Mouse (Mus musculus) limb, embryonic 15.5 days (tissue): ENCODE data around the gene Pdcd6ip. TPM values are rescaled to one million over a fixed set of nuclear protein-coding genes. Genes with fewer than 3 reads are reported as not detected.
A peak's percentile ranks its signal among the peaks of the same experiment; 100 is the strongest.
"Not testable (repeated sequence)": the region's sequence is repeated elsewhere in the genome, so short reads cannot be mapped to it uniquely, and the experiment has no call there.

Source experiments
- ATAC-seq: fragments of 200-750 bp; cut with Nextera tagmentation; 2 replicates; pipeline ENCODE4 v1.8.0; 2017; ENCODE audit warnings: low read depth, moderate TSS enrichment; ENCODE audit not compliant: insufficient number of reproducible peaks, low FRiP score, low TSS enrichment
- H3K27ac ChIP-seq: fragments of 300-500 bp; sonication (generic); 2 replicates; pipeline ENCODE4 v1.5.1; 2015; ENCODE audit warnings: moderate library complexity, mild to moderate bottlenecking, inconsistent platforms
- H3K27me3 ChIP-seq: fragments of 300-500 bp; sonication (generic); 2 replicates; pipeline ENCODE4 v1.6.1; 2015; ENCODE audit warnings: inconsistent platforms
- H3K36me3 ChIP-seq: fragments of 300-500 bp; sonication (generic); 2 replicates; pipeline ENCODE4 v1.6.1; 2015; ENCODE audit warnings: inconsistent platforms
- H3K4me1 ChIP-seq: fragments of 300-500 bp; sonication (generic); 2 replicates; pipeline ENCODE4 v1.6.1; 2015; ENCODE audit warnings: inconsistent platforms
- H3K4me2 ChIP-seq: fragments of 300-500 bp; sonication (generic); 2 replicates; pipeline ENCODE4 v1.6.1; 2015; ENCODE audit warnings: mild to moderate bottlenecking, inconsistent platforms
- H3K4me3 ChIP-seq: fragments of 300-500 bp; sonication (generic); 2 replicates; pipeline ENCODE4 v1.5.1; 2015; ENCODE audit warnings: mild to moderate bottlenecking, inconsistent platforms
- H3K9ac ChIP-seq: fragments of 300-500 bp; sonication (generic); 2 replicates; pipeline ENCODE4 v1.6.1; 2015; ENCODE audit warnings: inconsistent platforms
- H3K9me3 ChIP-seq: fragments of 300-500 bp; sonication (generic); 2 replicates; pipeline ENCODE4 v1.6.1; 2016; ENCODE audit warnings: inconsistent platforms
- WGBS: fragments of 180-500 bp; shearing (Covaris S2); methylation state at CpG from one replicate; pipeline ENCODE4 v1.1.7; 2015; 5-methylcytosine and 5-hydroxymethylcytosine counted together
- polyA plus RNA-seq: library from polyadenylated mRNA; unstranded; fragments of >200 nt; fragmentation: Nextera tagmentation; extraction: Ambion mirVana; gene quantifications from 2 replicates; pipeline ENCODE4 v1.2.1, GENCODE M21; 2015

Gene Pdcd6ip
- polyA plus RNA-seq, 1 experiment from 2014 or later = 82.8 TPM

DNA sequence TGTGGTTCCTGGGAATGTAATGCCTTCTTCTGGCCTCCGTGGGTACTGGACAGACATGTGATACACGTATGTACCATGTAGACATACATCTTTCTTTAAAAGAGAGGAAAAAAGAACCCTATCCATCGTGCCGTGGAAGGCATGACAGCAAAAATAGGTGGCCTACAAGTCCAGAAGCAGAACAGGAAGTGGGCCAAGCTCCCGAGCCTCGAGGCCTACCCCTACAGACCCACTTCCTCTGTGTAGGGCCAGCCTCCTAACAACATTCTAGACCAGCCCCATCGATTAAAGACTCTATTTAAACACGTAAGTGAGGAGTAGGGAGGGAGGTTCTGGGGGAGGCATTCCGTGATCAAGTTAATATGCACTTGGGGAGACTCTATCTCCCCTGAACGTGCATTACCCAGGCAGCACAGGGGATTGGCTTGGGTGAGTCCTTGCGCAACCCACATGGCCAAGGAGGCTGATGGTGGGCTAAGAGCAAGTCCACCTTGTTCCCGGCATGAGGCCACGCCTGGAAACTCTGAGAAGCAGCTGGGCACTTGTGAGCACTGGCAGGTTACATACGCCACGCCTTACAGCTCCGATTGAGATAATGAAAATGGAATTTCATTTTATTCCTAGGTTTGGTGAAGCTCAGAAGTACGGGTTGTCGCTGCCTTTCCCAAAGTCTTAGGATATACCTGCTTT is 19.1 kb upstream of the Pdcd6ip start:
- no peaks in the 10 kb centered on the region for H3K36me3 ChIP-seq
- H3K27ac ChIP-seq = no peak overlapping the region
- no peaks in the 10 kb centered on the region for H3K27me3 ChIP-seq
- no peak overlapping the region for H3K4me2 ChIP-seq
- H3K9me3 ChIP-seq = no peaks in the 10 kb centered on the region
- H3K9ac ChIP-seq = no peak overlapping the region
- no peaks in the 10 kb centered on the region; the same call in 1 of the 2 replicates for H3K4me1 ChIP-seq
- no peak overlapping the region for H3K4me3 ChIP-seq
- ATAC-seq = no peak
- WGBS = 79% methylated on average over 18 of the region's 18 CpGs

DNA sequence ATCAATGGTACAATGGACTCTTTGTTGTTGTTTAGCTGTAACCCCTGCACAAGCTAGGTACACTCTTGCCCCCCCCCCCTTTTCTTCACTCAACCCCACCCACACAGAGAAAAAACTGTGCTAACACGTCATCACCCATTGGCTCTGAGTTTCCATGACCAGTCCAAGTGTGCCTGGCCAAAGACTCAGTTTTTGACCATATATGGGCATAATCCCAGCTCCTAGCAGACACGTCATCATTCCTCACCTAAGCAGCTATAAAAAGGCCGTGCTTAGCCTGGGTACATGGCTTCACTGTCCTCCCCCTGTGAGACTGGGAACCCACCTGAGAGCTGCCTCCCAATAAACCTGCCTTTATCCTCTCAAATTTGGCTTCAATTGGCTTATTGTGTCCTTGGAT is 18.1 kb upstream of the Pdcd6ip start:
- Histone ChIP-seq H3K4me1 (no peaks in the 10 kb centered on the region; the same call in 1 of the 2 replicates), H3K4me3 (no peak overlapping the region), H3K36me3 (no peaks in the 10 kb centered on the region), H3K27me3 (no peaks in the 10 kb centered on the region), H3K9me3 (no peaks in the 10 kb centered on the region), H3K27ac (no peak overlapping the region), H3K4me2 (no peak overlapping the region), H3K9ac (no peak overlapping the region)
- WGBS = 32% methylated on average over 3 of the region's 3 CpGs
- ATAC-seq = no peak

DNA sequence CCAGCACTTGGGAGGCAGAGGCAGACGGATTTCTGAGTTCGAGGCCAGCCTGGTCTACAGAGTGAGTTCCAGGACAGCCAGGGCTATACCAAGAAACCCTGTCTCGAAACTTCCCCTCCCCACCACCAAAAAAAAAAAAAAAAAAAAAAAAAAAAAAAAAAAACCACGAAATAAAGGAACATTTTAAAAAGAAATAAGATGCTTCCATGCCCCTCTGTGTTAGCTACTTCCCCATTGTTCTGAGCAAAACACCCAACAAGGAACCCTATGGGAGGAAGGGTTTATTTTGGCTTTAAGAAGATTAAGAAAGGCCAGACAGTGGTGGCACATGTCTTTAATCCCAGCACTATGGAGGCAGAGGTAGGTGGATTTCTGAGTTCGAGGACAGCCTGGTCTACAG is 17.6 kb upstream of the Pdcd6ip start:
- H3K27me3 ChIP-seq, H3K9ac ChIP-seq, ATAC-seq, H3K36me3 ChIP-seq, H3K4me2 ChIP-seq, H3K27ac ChIP-seq, H3K4me3 ChIP-seq, H3K9me3 ChIP-seq, H3K4me1 ChIP-seq: not testable (repeated sequence)
- WGBS = 84% methylated on average over 5 of the region's 5 CpGs

DNA sequence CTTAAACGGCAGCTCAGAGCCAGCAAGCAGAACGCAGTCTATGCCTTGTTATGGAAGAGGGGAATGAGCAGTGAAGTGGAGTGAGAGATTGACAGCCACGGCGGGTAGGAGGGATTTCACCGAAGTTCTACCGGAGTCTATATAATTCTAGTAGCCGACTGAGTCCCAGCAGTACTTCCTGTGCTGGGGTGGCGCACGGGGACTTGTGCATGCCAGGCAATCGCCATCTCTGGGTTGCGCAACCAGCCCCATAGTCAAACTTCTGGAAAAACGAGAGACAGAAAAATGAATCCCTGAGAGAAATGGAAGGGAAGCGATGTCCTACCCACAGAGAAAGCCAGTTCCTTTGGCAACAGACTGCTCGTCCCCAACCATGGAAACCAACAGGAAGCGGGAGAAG is 16.6 kb upstream of the Pdcd6ip start:
- no peak overlapping the region for H3K27ac ChIP-seq
- ATAC-seq = no peak
- no peak overlapping the region for H3K4me2 ChIP-seq
- no peaks in the 10 kb centered on the region for H3K27me3 ChIP-seq
- no peak overlapping the region for H3K4me3 ChIP-seq
- H3K9ac ChIP-seq = no peak overlapping the region
- 79% methylated on average over 15 of the region's 15 CpGs for WGBS
- H3K4me1 ChIP-seq = no peaks in the 10 kb centered on the region
- no peaks in the 10 kb centered on the region for H3K36me3 ChIP-seq
- no peaks in the 10 kb centered on the region for H3K9me3 ChIP-seq

DNA sequence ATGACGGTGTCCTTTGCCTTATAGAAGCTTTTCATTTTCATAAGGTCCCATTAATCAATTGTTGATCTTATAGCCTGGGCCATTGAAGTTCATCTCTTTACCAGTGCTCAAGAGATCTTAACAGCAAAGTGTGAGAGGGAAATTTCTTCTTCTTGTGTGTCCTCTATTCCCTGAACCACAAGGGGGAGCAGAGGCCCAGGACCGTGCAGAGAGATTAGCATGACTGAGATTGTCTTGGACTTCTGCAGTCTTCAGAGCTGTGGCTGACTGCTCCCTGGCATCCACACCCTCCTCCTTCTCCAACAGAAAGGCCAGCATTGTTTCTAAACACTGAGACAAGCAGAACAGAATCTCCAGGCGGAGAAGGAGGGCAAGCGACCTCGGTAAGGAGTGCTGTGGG is 11.0 kb upstream of the Pdcd6ip start:
- Histone ChIP-seq H3K4me3 (no peak overlapping the region), H3K27me3 (no peaks in the 10 kb centered on the region), H3K27ac (no peak overlapping the region), H3K4me1 (no peaks in the 10 kb centered on the region), H3K9ac (no peak overlapping the region), H3K36me3 (no peaks in the 10 kb centered on the region), H3K4me2 (no peak overlapping the region), H3K9me3 (no peaks in the 10 kb centered on the region)
- WGBS = 48% methylated on average over 5 of the region's 5 CpGs
- no peak for ATAC-seq

GRCm38 (mm10) chr9:113710871-113711270 is 2.8 kb upstream of the Pdcd6ip start:
- H3K4me3 ChIP-seq = no peak overlapping the region
- no peaks in the 10 kb centered on the region for H3K9me3 ChIP-seq
- no peak overlapping the region for H3K27ac ChIP-seq
- H3K4me1 ChIP-seq = peaks cover 11% of the 10 kb centered on the region
- H3K9ac ChIP-seq = no peak overlapping the region
- H3K27me3 ChIP-seq = no peaks in the 10 kb centered on the region
- no peak for ATAC-seq
- 79% methylated on average over 12 of the region's 12 CpGs for WGBS
- no peak overlapping the region for H3K4me2 ChIP-seq
- H3K36me3 ChIP-seq = no peaks in the 10 kb centered on the region

DNA sequence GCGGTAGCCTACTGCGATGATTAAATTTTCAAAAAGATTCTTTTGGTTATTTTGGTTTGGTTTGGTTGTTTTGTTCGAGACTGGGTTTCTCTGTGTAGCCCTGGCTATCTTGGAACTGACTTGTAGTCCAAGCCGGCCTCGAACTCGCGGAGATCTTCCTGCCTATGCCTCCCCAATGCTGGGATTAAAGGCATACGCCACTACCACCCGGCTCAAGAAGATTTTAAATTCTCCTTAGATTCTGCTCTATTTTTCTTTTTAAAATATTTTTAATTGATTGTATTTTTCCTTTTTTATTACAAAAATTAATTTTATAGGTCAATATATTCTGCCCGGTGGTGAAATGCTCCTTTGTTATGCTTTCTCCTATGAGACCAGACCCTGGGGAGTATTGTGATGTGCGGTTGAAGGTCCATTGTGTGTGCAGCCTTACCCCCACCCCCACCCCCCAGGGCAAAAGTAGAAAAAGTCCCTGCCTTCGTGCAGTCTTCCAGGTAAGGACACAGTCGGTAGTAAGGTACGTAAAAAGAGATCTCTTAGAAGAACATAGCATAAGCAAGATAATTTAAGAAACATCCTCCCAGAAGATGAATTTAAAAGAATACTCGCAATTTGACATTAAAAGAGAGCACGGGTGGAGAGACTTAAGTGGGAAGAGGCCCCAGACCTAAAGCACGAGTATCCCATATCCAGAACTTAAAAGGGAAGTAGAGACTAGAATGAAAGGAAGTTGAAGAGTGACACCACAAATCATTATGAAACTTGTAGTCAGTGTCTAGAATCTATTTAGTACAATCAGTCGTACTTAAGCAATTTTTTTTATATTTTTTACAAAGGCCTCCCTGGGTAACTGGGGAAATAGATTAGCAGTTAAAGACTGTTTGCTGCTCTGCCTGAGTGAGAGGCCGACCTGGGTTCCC is 562 bp upstream of the Pdcd6ip start:
- H3K9ac ChIP-seq = peak overlapping the region; percentile 96
- H3K4me3 ChIP-seq = peak overlapping the region; percentile 83
- H3K27ac ChIP-seq = peak overlapping the region; percentile 95; the same call in 1 of the 2 replicates
- H3K4me1 ChIP-seq = peaks cover 25% of the 10 kb centered on the region
- ATAC-seq = no peak; the same call in 1 of the 2 replicates
- H3K27me3 ChIP-seq = no peaks in the 10 kb centered on the region
- H3K9me3 ChIP-seq = no peaks in the 10 kb centered on the region
- 48% methylated on average over 19 of the region's 19 CpGs for WGBS
- no peaks in the 10 kb centered on the region for H3K36me3 ChIP-seq
- H3K4me2 ChIP-seq = peak overlapping the region; percentile 53

GRCm38 (mm10) chr9:113706841-113707240 is 1.2 kb downstream of the Pdcd6ip start:
- 45% methylated on average over 9 of the region's 9 CpGs for WGBS
- no peak for ATAC-seq

GRCm38 (mm10) chr9:113706108-113706507 is 2.0 kb downstream of the Pdcd6ip start:
- H3K27me3 ChIP-seq = no peaks in the 10 kb centered on the region
- WGBS = 62% methylated on average over 2 of the region's 2 CpGs
- H3K4me1 ChIP-seq = peaks cover 25% of the 10 kb centered on the region
- no peaks in the 10 kb centered on the region for H3K36me3 ChIP-seq
- H3K4me3 ChIP-seq = peak overlapping the region; percentile 83
- peak overlapping the region; percentile 53 for H3K4me2 ChIP-seq
- no peak overlapping the region for H3K27ac ChIP-seq
- ATAC-seq = no peak
- H3K9ac ChIP-seq = no peak overlapping the region
- H3K9me3 ChIP-seq = no peaks in the 10 kb centered on the region

More at GRCm38 (mm10) chr9:113706841-113707240, 1.2 kb downstream of the Pdcd6ip start:
- no peak overlapping the region for H3K27ac ChIP-seq
- peak overlapping the region; percentile 83 for H3K4me3 ChIP-seq
- H3K4me1 ChIP-seq = peaks cover 25% of the 10 kb centered on the region
- 0 out of 2 replicates have a peak overlapping the region, but pooled peaks have one; percentile 31 for H3K9ac ChIP-seq
- H3K9me3 ChIP-seq = no peaks in the 10 kb centered on the region
- peak overlapping the region; percentile 53 for H3K4me2 ChIP-seq
- no peaks in the 10 kb centered on the region for H3K27me3 ChIP-seq
- H3K36me3 ChIP-seq = no peaks in the 10 kb centered on the region

- Histone ChIP-seq H3K27ac (no peak overlapping the region), H3K9ac (no peak overlapping the region), H3K27me3 (no peaks in the 10 kb centered on the region), H3K4me3 (no peak overlapping the region), H3K36me3 (peaks cover 10% of the 10 kb centered on the region), H3K4me2 (no peak overlapping the region), H3K9me3 (no peaks in the 10 kb centered on the region), H3K4me1 (peaks cover 20% of the 10 kb centered on the region)
- ATAC-seq = no peak
- 84% methylated on average over 5 of the region's 5 CpGs for WGBS
Observed at GRCm38 (mm10) chr9:113701441-113702160, 6.5 kb downstream of the Pdcd6ip start.

- no peak for ATAC-seq
- H3K4me1 ChIP-seq = no peaks in the 10 kb centered on the region
Observed at GRCm38 (mm10) chr9:113687461-113687860, 20.6 kb downstream of the Pdcd6ip start.

More at GRCm38 (mm10) chr9:113687461-113687860, 20.6 kb downstream of the Pdcd6ip start:
- H3K27me3 ChIP-seq = no peaks in the 10 kb centered on the region
- no peak overlapping the region for H3K9ac ChIP-seq
- no peak overlapping the region for H3K4me3 ChIP-seq
- no peaks in the 10 kb centered on the region for H3K9me3 ChIP-seq
- H3K27ac ChIP-seq = no peak overlapping the region
- no peak overlapping the region for H3K4me2 ChIP-seq
- WGBS = 96% methylated on average over 12 of the region's 12 CpGs
- H3K36me3 ChIP-seq = peaks cover 69% of the 10 kb centered on the region
